Mouse (Mus musculus) retina, postnatal 7 days (tissue): ENCODE results near the gene Zdhhc22.

Experiments used
- DNase-seq: peaks from one replicate; pipeline ENCODE4 v3.0.0-alpha.2; 2012; ENCODE audit warnings: low read depth, low spot score

The Zdhhc22 gene

GRCm38 (mm10) chr12:86989890-86990754 is at the start of gene Zdhhc22:
Gene Zdhhc22 (minus strand): TSS chr12:86990430.
- no peak for DNase-seq

DNA sequence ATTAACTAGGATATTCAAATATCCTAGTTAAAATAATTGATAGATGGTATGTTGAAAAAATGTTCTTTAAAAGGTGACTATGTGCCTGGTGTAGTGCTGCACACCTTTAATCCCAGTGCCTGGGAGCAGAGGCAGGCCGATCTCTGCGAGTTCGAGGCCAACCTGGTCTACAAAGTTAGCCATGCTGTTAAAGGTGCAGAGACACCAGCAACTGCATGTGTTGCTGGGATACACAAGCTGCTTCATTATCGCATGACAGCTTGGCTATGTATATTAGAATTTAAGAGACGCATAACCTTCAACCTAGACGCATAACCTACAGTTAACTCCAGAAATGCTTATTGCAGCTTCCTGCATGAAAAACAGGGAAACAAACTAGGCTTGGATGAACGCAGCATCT is 46.4 kb upstream of the Zdhhc22 start:
- DNase-seq: no peak

GRCm38 (mm10) chr12:87031163-87031763 is 41.0 kb upstream of the Zdhhc22 start:
- no peak for DNase-seq

GRCm38 (mm10) chr12:87029251-87029976 is 39.2 kb upstream of the Zdhhc22 start:
- no peak for DNase-seq

- no peak for DNase-seq
Measured at GRCm38 (mm10) chr12:87028068-87028467, 37.8 kb upstream of the Zdhhc22 start.

- no peak for DNase-seq
Measured at GRCm38 (mm10) chr12:87027391-87027790, 37.2 kb upstream of the Zdhhc22 start.

- no peak for DNase-seq
Measured at GRCm38 (mm10) chr12:87026871-87027240, 36.6 kb upstream of the Zdhhc22 start.

DNA sequence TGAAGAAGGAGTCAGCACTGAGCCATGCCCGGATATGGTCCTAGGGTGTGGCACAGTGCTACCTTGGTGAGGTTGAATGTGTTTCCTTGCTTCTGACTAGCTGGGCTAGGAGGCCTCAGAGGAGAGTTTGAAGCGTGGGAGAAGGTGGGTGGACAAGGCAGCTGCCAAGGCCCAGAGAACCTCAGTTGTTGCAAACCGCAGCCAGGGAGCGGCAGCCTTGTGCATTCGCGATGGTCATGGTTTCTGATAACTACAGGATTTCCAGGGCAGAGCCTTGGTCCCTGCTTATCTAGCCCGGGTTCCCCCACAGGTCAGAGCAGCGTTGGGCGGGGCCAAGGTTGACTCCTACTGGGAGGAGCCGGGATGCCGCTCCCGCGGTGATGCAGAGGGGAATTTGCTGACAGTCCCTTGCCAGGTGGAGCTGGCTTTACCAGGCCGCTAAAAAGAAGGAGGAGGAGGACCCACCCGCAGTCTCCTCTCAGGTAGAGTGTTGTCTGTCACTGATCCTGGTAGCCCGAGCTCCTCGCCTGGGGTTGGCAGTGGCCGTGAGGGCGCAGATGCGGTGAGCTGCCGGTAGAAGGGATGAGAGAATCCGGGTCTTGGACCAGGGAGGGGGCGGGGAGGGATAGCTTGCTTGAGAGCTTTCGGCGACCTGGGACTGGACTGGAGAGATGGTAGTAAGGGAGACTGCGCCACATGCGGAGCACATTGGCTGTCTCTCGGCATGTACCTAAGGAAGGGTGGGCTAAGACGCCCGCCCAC is 36.1 kb upstream of the Zdhhc22 start:
- DNase-seq: peak; percentile 37

- DNase-seq: no peak
Measured at GRCm38 (mm10) chr12:87023456-87023855, 33.2 kb upstream of the Zdhhc22 start.

- DNase-seq: no peak
Measured at GRCm38 (mm10) chr12:87022006-87022405, 31.8 kb upstream of the Zdhhc22 start.

DNA sequence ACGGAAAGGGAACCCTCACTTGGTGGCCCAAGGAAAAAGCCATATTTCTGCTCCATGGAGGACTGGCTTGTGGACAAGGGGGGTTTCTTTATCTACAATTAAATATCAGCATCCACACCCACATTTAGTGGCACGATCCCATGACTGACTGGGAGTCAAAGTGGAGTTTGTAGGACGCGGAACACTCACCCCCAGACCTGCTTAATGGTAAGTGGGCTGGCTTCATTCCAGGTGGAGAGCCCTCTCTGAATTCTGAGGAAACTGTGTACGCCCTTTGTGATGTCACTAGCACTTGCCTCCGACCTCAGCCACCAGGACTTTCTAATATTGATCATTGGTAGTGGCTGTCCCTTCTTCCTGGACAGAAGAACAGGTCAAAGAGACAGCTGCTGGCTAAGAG is 30.8 kb upstream of the Zdhhc22 start, which contains the start of gene Tmem63c:
Gene Tmem63c (plus strand): TSS at position 301 of the 400 bp plus-strand sequence.
- no peak for DNase-seq

GRCm38 (mm10) chr12:87018756-87019155 is 28.5 kb upstream of the Zdhhc22 start:
- no peak for DNase-seq

DNA sequence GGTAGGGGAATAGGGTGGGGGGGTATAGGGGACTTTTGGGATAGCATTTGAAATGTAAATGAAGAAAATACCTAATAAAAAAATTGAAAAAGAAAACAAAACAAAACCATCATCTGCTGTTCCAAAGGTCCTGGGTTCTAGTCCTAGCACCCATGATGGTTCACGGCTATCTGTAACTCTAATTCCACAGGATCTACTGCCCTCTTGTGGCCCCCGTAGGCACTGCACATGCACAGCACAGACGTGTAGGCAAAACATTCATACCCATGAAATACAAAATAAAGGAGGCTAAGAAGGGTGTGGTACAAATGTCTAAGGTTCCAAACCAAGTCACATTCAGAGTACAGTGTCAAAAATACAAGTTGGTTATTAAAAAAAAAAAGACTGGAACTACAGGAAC is 26.8 kb upstream of the Zdhhc22 start:
- no peak for DNase-seq

- no peak for DNase-seq
Measured at GRCm38 (mm10) chr12:87004596-87004995, 14.4 kb upstream of the Zdhhc22 start.

DNA sequence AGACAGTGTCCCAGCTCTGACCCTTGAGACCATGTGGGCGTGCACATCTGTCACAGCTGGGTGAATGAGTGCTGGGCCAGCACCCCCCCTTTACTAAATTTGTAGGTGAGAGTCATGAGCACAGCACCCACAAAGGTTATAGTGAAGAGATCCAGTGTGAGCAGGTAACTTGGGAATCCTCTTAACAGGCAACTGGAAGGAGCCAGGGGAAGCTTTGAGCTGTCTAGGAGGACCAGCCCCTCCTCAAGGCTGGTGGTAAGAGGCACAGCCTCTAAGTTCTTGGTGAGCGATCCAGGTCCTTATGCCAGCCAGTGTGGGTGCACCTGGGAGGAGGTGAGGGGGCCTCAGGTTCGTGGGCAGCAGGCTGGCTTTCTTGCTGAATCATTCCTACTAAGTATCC is 13.4 kb upstream of the Zdhhc22 start:
- DNase-seq: no peak

- DNase-seq: no peak
Measured at GRCm38 (mm10) chr12:87002815-87003214, 12.6 kb upstream of the Zdhhc22 start.

DNA sequence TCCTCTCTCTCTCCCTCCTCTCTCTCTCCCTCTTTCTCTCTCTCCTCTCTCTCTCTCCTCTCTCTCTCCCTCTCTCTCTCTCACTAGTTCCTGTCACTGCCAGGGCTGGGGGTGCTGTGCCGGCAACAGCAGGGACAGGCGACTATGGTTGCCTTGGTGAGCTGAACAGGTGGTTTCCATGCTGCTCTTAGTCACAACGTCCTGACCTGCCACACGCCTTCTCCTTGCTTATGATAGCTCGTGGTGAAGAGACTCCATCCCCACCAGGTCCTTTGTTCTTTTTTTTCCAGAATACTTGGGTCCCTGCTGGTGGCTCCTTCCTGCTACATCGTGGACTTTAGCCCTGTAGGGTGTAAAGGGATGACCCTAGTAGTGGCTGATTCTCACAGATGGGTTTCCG is 12.0 kb upstream of the Zdhhc22 start:
- no peak for DNase-seq

DNA sequence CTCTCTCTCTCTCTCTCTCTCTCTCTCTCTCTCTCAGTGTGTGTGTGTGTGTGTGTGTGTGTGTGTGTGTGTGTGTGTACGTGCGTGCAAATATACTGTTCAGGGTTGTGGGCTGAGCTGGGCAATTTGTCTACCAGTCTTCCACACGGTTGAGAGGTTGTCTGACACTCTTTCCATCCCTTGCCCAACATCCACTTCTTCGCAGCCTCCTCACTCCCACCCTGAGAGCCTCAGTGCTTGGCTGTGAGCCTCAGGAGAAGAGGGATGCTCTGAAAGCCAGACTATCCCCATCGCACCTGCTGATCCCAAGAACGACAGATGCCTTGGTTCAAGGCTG is 10.6 kb upstream of the Zdhhc22 start:
- no peak for DNase-seq

- DNase-seq: peak; percentile 65
Measured at GRCm38 (mm10) chr12:87000151-87000839, 10.1 kb upstream of the Zdhhc22 start.

- DNase-seq: no peak
Measured at GRCm38 (mm10) chr12:86999283-86999820, 9.1 kb upstream of the Zdhhc22 start.

DNA sequence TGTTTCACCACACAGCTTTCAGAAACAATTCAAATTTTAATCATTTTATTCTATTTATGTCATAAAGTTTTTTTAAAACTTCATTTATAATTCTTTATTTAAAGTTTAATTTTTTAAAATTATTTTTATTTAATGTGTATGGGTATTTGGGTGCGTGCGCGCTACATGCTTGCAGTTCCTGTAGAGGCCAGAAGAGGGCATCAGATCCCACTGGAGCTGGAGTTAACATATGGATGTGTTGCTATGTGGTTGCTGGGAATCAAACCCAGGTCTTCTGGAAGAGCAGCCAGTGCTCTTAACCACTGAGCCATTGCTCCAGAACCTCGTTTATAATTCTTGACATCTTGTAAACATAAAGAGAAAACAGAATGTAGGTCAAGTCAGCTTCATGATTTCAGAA is 8.5 kb upstream of the Zdhhc22 start:
- no peak for DNase-seq
